Mouse (Mus musculus): ENCODE measurements around the gene Itk. TPM values are rescaled to one million over a fixed set of nuclear protein-coding genes. Genes with fewer than 3 reads are reported as not detected.

Itk gene
- total RNA-seq (2023), result 1 to 10 TPM; 2.1 TPM

DNA sequence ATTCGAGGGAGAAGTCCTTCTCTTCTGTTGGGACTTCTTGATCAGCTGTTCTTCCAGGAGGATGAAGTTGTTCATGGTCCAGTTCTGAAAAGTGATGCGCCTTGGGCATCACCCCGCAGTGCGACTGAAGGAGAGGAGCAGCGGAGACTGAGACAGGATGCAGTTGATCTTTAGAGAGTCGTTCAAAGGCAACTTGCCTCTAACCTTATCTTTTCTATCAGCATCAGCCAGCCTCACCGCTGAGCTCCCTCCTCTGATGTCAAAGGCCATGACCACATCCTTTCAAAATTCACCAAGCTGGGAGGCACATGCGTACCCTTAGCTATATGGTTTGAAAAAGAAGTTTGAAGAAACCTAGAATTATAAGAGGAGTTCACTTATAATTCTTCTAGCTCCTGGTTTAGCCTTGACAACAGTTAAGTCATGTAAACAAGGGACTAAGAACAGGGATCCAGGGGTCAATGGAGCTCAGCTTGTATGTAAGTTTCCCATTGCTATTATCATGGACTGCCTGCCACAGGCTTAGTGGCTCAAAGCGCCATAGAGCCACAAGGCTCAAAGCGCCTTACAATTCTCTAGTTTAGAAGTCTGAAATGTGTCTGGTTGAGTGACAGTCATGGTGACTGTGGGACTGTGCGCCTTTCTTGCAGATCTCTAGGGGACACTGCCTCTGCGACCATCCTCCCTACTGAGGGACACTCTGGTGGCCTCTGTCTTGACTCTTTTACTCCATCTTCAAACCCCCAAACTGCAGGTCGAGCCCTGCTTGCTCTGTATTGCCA is at the start of gene Itk:
Gene Itk (minus strand): TSS at position 180 of the 782 bp plus-strand sequence.

GRCm38 (mm10) chr11:46436760-46437458 is 47.6 kb upstream of the Itk start, which contains the start of gene Med7:
TSS of gene Med7 (plus strand) at chr11:46436925.

DNA sequence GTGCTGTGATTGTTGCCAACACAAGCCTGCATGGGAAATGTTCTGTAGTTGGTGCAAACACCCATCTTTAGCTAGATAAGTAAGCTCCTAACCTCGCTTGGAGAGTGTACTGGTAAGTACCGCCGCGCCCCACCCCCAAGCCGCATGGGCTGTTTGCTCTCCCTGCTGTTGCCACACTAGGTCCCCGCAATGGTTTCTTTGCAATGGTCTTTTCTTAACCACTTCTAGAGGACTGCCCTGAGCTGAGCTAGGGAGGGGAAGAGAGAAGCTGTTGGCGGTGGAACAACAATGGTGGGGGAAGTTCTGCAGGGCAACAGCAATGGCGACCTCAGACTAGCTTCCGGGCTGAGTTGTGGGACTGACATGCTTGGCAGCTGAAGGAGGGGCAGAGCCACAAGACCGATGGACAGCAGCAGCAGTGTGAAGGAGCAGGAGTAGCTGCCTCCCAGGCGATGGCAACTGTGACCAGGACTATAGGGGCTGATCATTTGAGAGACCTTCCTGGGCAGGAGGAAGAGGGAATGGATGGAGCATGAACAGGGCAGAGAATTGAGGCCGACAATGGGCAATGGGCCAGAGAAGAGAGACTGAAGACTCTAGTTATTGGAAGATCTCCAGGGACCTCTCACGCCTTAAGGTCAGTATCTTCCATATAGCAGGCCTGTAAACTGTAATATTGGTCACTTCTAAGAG is 7.0 kb upstream of the Itk start, which contains the start of gene Fam71b:
Gene Fam71b (plus strand): TSS at position 393 of the 693 bp plus-strand sequence.

GRCm38 (mm10) chr11:46312523-46313035 is 76.7 kb downstream of the Itk start, which contains the start of gene Cyfip2:
TSS of gene Cyfip2 (minus strand) at chr11:46312859.

Other genes starting within 250 kb of the Itk start
- gene Nipal4, start 223.0 kb downstream of the Itk start, total RNA-seq (2023), result not detected
- not detected for gene Fndc9, start 154.0 kb downstream of the Itk start, total RNA-seq (2023)
- 100 to 1,000 TPM; 186 to 192 TPM for gene Cyfip2, start 76.7 kb downstream of the Itk start, total RNA-seq (2023)
- 1 to 10 TPM in 1 of 2 experiments, under 1 TPM in 1; 0.93 to 1.8 TPM for gene Fam71b, start 7.0 kb upstream of the Itk start, total RNA-seq (2023)
- gene Med7, start 47.4 kb upstream of the Itk start, total RNA-seq (2023), result 10 to 100 TPM; 32.0 to 43.4 TPM
- under 1 TPM; 0.44 to 0.53 TPM for gene Havcr2, start 65.4 kb upstream of the Itk start, total RNA-seq (2023)
- gene Gm12169, start 134.7 kb upstream of the Itk start, total RNA-seq (2023), result not detected
- gene BC053393, start 182.0 kb upstream of the Itk start, total RNA-seq (2023), result not detected
- gene Dppa1, start 239.7 kb upstream of the Itk start, total RNA-seq (2023), result not detected